Mouse (Mus musculus): ENCODE data around the gene 9330161L09Rik.

The 9330161L09Rik gene

DNA sequence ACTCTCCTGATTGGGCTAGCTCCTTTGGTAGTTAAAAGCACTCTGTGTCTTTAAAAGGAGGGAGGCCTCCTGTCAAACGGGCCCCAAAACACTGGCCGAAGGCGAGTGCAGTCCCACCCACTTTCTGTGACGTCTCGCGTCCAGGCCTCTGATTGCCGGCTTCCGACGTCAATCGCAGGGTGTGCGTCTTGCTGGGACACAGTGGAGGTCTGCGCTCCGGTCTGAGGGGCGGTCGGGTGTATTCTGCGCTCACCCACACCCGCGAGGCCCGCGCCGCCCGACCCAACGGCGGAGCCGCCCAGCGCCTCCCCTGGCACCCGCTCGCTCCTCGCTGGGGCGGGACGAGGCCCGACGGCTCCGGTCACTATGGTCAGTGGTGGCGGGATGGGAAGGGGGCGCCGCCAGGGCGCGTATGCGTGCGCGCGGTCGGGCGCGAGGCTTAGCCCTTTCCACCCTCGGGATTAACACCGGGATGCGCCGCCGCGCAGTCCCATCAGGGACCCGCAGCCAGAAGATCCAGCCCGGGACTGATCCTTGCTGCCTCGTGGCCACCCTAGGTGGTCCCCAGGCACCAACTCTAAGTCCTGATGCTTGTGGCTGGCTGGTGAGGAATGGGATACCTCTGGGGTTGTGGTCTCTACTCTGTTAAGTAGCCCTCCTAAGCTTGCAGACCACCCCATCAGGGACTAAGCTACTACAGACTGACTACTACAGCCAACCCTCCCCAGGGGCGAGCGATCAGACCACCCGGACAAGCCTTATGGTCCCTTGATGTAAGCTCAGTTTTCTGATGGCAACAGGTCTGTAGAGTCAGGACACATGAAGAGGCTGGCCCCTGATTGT, 18.9 kb downstream of the 9330161L09Rik start, which contains the start of gene Otub2:
Gene Otub2, plus strand, starts transcription at position 178 of the 843 bp plus-strand sequence.
- peak; percentile 96 to 98 for DNase-seq

DNA sequence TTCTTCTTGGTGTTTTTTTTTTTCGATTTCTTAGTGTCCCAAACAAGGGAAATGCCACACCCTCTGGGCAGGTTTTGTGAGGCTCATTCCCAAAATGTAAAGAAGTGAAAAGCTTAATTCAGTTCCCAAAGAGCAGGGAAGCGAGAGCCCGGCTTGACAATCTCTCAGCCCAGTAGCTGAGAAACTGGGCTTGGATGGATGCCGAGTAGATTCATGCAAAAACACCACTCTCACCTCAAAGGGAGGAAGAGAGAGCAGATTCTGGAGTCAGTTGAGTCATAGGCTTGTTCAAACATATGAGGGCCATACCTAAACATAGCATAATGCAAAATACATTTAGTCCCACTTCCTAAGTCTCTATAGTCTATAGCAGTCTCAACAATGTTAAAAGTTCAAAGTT, 27.4 kb downstream of the 9330161L09Rik start:
- no peak for DNase-seq

DNA sequence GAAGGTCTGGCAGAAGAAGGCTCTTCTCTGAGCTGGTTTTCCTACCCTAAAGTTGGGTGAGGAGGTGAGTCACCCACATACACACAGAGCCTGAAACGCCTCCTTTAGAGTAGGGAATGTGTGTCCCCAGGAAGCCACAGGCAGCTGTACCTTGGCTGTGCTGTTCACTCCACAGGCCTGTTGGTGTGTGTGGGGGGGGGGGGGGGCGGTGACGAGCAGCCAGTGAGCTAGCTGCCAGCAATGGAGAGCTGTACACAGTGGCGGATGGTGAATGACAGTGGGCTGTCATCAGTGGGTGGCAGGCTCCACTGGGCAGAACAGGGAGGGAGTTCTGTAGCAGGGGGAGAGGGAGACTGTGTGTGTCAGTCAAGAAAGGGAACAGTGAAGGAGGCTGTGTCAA, 30.8 kb downstream of the 9330161L09Rik start:
- DNase-seq, result no peak

DNA sequence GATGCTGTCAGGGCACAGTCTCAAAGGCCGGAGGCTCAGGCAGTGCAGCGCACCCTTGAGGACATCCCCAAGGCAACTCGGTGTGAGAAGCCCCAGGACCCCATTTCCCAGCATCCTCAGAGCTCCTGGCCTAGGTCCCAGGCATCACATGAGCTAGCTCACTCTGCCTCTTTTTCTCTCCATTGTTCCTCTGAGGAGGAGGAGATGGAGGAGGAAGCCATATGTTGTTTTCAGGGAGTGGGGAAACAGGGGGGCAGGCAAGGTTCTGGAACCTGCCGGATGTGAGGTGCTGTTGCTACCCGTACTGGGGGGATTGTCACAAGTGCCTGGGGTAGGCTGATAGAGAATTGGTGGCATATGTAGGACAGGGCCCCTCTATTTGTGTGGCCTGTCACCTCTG, 31.5 kb downstream of the 9330161L09Rik start:
- DNase-seq, result no peak

DNA sequence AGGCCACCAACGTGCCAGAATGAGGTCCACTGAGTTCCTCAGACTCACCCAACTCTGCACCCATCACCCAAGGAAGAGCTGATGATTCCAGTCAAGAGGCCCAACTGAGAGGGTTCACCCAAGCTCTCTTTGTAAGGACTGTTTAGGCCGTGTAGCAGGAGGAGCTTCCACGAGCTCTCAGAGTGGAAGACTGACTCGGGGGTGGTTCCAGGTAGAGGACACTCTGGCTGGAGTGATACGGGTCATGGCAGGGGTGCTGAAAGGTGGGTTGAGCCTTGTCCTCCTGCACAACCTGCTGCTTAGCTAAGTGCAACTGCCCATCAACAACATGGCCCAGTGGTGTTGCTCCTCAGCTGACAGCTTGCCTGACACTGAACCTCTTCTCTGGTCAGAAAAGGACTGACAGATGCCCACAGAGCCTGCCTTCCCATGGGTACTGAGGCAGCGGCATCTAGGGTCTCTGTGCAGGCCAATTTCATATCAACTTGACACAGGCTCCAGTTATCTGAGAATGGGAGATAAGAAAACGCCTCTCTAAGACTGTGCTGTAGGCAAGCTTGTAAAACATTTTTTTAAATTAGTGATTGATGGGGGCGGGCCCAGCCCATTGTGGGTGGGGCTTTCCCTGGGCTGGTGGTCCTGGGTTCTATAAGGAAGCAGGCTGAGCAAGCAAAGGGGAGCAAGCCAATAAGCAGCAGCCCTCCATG, 33.9 kb downstream of the 9330161L09Rik start:
- no peak for DNase-seq

DNA sequence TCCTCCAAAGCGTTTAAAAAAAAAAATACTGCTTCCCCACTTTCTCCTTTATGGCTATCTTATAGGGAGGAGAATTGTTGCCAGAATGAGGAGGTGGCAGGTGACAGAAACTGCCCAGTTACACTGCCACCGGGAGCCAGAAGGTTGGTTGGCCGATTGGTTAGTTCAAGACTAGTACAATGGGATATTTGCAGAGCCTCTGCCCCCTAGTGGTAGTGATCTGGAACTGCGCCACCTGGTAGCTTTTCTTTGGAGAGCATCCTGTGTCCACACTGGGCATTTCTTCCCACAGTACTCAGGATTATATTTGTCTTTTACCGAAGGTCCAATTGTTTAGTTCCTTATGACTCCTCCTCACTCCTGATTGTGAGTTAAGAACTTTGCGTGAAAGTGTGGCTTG, 35.9 kb downstream of the 9330161L09Rik start:
- peak; percentile 44 to 45 for DNase-seq

DNA sequence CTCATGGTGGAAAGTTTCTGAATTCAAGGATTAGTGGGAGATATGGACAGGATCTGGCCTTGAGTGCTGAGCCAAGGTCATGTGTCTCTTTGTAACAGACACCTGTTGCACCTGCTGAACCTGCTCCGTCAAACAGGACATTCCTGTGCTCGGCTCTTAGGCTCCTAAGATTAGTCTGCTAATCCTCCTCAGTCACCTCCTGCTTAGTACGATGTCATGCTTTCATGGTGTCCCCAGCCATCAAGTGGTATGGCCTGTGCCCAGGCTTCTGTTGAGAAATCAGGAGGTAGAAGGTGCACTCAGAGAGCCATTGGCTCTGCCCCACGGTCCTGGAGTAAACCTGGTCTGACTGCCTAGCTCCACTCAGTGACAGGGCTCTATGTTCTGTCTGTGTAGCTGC, 36.8 kb downstream of the 9330161L09Rik start:
- no peak for DNase-seq

DNA sequence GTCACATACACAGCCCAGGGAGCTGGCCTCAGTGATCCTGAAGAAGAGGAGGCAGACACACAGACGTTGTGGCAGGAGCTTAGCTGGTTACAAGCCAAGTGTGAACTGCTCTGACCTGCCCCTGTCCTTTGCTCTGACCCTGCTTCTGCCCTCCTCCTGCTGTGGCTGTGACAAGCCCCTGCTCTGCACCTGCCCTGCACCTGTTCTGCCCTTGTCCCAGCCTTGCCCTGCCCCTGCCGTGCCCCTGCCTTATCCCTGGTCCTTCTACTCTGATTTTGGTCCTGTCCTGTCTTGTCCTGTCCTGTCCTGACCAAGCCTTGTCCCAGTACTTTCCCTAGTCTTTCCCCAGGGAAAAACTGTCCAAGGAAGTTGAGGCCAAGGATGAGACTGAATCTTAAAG, 38.8 kb downstream of the 9330161L09Rik start:
- DNase-seq, result no peak

DNA sequence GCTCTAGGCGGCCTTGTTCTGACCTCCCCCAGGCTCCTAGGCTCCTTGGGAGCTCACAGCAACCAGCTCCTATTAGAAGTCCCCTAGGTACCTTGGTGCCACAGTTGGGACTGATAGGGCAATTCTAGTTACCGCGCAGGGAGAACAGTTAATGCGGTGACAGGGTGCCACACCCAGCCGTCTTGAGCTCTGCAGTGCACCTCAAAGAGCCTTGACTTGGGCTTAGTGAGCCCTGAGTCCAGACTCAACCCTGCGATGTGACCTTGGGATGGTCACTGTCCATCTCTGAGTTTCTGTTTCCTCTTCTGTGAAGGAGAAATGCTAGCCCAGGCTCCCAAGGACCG, 39.3 kb downstream of the 9330161L09Rik start:
- DNase-seq, result no peak

DNA sequence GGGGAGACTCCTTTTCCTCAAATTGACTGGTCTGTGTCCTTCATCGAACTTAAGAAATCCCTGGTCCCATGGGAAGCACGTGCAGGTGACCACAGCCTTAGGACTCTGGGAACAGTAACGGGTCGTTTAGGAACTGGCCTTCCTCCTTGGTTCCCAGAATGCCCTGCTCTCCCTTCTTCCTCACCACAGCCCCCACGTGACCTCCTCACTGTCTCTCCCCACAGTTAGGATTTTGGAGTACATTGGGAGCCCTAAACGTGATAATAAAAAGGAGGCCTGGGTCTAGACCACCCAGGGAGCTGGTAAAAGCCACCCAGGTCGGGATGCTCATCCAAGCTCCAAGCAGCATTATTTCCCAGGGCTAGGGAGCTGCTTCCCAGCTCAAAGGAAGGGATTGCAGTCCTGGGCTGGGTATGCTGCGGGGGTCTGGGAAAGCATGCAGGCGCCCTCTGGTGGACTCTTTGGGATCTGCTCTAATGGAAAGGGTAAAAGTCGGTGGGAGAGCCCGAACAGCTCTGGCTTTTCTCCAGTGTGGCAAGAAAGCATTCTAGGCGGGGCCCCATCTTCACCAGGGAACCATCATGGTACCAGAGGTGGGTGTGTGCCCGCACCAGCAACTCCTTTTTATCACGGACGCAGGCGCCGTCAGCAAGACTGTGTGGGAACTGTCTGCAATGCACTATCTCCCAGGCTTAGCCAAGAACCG, 39.8 kb downstream of the 9330161L09Rik start:
- peak; percentile 51 to 62 for DNase-seq

DNA sequence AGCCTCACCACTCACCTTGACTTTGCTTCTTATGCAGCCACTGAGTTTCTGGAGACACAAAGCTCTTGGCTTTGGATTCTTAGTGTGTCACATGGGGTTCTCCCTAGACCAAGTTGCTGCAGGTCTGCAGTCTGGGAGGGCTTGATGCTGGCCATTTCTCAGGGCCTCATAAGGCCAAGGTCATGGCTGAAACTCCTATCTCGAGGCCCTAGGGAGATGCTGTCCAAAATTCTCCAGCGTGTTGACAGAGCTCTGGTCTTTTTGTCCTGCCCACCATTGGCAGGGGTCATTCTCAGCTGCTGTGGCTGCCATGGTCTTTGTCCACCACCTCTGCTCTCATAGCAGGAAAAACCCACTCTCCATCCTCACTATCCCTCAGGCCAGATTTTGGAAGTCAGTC, 40.4 kb downstream of the 9330161L09Rik start:
- DNase-seq, result no peak

DNA sequence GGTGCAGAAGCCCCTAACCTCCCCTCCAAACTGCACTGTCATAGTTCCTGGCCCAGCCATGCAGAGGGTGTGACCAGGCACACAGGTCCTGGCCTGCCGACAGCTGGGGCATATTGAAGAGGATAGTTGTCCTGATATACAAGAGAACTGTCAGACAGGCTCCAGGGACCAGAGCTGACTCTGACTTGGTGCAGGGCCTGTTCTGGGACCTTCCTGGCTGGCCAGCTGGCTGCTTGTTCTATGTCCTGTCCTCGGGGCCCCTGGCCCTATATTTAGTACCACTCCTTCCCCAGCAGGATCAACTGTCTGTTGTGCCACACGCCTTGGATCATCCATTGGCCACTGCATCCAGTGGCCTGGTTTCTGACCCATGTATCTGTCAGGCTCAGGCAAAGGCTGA, 45.3 kb downstream of the 9330161L09Rik start:
- no peak for DNase-seq

DNA sequence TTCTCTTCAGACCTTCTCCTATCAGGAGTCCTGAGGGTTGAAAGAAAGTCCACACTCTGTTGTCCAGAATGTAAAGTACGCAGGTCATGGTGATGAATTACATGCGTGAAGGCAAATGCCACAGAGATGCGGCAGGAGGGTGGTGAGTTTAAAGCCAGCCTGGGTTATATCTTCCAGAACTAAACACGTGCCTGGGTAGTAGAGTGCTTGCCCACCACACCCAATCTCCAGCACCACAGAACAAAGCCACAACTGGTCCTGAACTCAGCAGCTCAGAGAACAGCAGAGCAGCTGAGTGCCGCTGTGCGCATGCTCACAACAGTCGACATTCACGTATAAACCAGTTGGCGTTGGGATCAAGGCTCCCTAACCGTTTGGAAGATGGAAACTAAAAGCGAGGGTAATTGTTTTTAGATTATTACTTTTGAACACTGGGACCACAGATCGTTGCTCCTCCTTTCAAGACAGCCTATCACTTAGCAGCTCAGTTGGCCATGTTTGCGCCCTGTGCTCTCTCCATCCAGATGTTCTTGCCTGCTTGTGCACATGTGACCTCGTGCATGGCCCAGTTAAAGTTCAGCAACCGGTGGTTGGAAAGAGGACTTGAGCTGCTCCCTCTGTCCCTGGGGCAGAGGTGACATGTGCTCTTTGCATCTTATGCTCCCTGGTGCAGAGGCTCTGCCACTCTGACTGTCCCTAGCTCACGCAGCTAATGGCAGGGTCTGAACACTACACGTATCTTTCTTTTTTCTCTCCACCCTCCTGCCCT, 45.9 kb downstream of the 9330161L09Rik start:
- DNase-seq, result no peak

DNA sequence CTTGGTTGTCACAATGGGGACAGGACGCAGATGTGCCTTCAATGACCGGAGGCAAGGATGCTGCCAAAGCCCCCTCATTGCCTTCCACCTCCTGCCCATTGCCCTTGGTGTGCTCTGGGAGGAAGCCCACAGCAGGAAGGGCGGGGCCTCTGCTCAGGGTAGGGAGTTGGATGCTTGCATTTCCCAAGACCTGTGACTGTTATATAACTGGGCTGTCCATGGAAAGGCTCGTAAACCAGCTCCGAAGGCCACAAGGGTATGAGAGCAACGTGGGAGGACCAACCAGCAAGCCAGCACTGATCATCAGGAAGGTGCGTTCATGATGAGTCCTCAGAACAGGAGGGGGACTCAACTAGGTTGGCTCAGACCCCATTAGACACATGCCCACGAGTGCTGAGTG, 46.8 kb downstream of the 9330161L09Rik start:
- no peak for DNase-seq

DNA sequence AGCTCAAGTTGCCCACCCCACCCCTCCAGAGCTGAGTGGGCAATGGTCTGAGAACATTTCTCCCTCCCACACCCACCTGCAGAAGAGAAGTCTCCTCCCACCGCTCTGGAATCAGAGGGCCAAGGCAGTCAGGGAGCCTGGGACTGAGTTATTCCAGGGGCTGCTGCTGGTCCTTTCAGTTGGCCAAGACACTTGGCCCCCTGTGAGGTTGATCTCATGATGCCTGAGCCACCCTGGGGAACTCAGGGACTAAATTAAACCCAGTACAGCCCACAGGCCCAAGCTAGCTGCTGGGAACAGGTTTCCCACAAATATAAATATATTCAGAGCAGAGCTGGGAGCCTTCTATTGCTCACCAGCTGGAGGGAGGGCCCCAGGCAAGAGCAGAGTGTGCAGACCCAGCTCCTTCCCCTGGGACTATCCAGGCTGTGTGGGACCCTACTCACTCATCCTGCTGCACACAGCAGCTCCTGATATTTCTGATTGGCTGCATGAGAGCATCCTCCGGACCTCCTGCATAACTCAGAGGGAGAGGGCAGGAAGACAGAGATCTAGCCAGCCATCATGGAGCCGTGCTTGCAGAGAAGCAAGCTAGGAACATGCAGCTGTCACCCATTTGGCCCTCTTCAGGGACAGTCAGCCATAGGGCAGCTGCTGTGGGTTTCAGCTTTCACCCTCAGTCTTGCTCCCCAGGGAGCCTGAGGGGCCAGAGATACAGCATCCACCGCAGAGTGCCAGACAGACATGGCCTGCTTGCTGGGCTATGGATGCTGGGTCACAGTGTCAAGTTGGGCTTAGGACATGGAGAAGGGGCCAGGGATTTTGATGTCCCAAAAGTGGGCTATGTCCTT, 48.4 kb downstream of the 9330161L09Rik start:
- DNase-seq, result no peak

DNA sequence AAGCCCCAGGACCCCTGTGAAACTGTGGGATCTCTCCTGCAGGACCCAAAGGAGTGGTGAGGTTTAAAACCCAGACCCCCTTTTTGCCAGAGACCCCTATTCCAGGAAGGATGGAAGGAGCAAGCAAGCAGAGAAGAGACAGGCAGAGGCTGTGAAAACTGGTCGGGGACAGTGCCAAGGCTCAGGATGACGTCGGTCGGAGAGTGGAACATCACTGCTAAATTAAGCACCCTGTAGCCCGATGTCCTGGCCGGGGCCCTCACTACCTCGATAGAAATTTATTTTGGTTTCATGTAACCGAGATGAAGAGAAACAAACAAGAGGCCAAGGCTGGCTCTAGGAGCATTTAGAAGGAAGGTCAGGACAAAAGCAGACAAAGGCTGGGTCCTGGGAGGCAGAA, 49.4 kb downstream of the 9330161L09Rik start:
- DNase-seq, result no peak

Data from cerebellum, adult 18-20 months (tissue).